Mouse (Mus musculus) kidney, embryonic 15.5 days (tissue): ENCODE data around the gene Helz2. TPM values are rescaled to one million over a fixed set of nuclear protein-coding genes. Genes with fewer than 3 reads are reported as not detected.

ENCODE experiments used
- ATAC-seq: fragments of 200-750 bp; cut with Nextera tagmentation; replicated peaks from 2 replicates; pipeline ENCODE4 v1.8.0; 2017; ENCODE audit warnings: moderate TSS enrichment; ENCODE audit not compliant: low FRiP score
- H3K27ac ChIP-seq: fragments of 300-500 bp; sonication (generic); 2 replicates; pipeline ENCODE4 v1.5.1; 2015; ENCODE audit warnings: mild to moderate bottlenecking, inconsistent platforms
- H3K27me3 ChIP-seq: fragments of 300-500 bp; sonication (generic); 2 replicates; pipeline ENCODE4 v1.6.1; 2015; ENCODE audit warnings: inconsistent platforms
- H3K36me3 ChIP-seq: fragments of 300-500 bp; sonication (generic); 2 replicates; pipeline ENCODE4 v1.6.1; 2015; ENCODE audit warnings: inconsistent platforms
- H3K4me1 ChIP-seq: fragments of 300-500 bp; sonication (generic); 2 replicates; pipeline ENCODE4 v1.6.1; 2015; ENCODE audit warnings: inconsistent platforms
- H3K4me2 ChIP-seq: fragments of 300-500 bp; sonication (generic); 2 replicates; pipeline ENCODE4 v1.6.1; 2015; ENCODE audit warnings: moderate library complexity, mild to moderate bottlenecking, inconsistent platforms
- H3K4me3 ChIP-seq: fragments of 300-500 bp; sonication (generic); replicated peaks from 2 replicates; pipeline ENCODE4 v1.5.1; 2015; ENCODE audit warnings: mild to moderate bottlenecking, inconsistent platforms
- H3K9ac ChIP-seq: fragments of 300-500 bp; sonication (generic); 2 replicates; pipeline ENCODE4 v1.6.1; 2015; ENCODE audit warnings: mild to moderate bottlenecking, inconsistent platforms
- H3K9me3 ChIP-seq: fragments of 300-500 bp; sonication (generic); replicated peaks from 2 replicates; pipeline ENCODE4 v1.6.1; 2016; ENCODE audit warnings: inconsistent platforms
- WGBS: fragments of 180-500 bp; shearing (Covaris S2); methylation state at CpG from one replicate; pipeline ENCODE4 v1.1.7; 2015; ENCODE audit warnings: mixed read lengths; 5-methylcytosine and 5-hydroxymethylcytosine counted together
- polyA plus RNA-seq: library from polyadenylated mRNA; unstranded; fragments of >200 nt; fragmentation: Nextera tagmentation; extraction: Ambion mirVana; gene quantifications from 2 replicates; pipeline ENCODE4 v1.2.1, GENCODE M21; 2015

Helz2 gene
- polyA plus RNA-seq, 1 experiment from 2014 or later: 1.3 TPM

DNA sequence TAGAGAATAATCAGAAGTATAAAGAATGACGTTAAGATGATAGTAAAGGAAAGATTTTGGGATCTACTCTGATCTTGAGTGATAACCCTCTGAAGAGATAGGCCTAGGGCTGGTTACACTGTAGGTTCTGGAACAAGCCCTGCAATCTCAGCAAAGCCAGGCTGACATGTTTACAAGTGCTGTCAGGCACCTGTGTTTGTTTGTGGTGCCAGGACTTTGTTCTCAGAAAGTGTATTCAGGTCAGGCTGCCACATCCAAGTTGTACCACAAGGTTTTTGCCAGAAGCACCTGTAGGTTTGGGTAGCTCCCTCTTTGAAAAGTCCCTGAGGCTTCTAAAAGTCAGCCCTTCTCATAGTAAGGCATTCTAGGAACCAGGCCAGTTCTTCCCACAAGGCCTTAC lies 52.5 kb downstream of the Helz2 start:
- no peaks in the 10 kb centered on the region for H3K27me3 ChIP-seq
- no peak overlapping the region for H3K4me3 ChIP-seq
- WGBS: 88% methylated on average over 1 of the region's 1 CpGs
- H3K4me2 ChIP-seq: no peak overlapping the region
- ATAC-seq: no peak
- H3K9ac ChIP-seq: no peak overlapping the region
- peak overlapping the region; percentile 82; the same call in 1 of the 2 replicates for H3K27ac ChIP-seq
- H3K36me3 ChIP-seq: peaks cover 16% of the 10 kb centered on the region
- peaks cover 12% of the 10 kb centered on the region for H3K4me1 ChIP-seq
- no peaks in the 10 kb centered on the region for H3K9me3 ChIP-seq

DNA sequence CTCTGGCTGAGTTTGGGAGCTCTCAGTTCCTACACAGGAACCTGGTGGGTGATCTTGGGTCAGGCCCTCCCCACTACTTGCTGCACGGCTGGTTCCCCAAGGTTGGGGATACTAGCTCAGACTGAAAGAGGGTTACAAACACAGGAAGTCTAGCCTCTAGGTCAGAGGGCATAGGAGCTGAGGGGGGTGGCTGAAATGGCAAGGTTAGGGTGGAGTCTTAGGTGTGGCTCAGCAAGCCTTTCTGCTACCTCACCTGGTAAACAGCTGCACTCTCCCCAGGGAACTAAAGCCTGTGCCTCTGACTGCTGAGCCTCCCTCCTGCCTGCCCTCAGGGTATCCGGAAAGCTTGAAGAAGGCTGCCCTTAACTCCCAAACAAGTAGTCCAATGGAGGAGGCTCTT lies 53.1 kb downstream of the Helz2 start:
- Histone ChIP-seq H3K9ac (no peak overlapping the region), H3K4me3 (peak overlapping the region; percentile 81)

DNA sequence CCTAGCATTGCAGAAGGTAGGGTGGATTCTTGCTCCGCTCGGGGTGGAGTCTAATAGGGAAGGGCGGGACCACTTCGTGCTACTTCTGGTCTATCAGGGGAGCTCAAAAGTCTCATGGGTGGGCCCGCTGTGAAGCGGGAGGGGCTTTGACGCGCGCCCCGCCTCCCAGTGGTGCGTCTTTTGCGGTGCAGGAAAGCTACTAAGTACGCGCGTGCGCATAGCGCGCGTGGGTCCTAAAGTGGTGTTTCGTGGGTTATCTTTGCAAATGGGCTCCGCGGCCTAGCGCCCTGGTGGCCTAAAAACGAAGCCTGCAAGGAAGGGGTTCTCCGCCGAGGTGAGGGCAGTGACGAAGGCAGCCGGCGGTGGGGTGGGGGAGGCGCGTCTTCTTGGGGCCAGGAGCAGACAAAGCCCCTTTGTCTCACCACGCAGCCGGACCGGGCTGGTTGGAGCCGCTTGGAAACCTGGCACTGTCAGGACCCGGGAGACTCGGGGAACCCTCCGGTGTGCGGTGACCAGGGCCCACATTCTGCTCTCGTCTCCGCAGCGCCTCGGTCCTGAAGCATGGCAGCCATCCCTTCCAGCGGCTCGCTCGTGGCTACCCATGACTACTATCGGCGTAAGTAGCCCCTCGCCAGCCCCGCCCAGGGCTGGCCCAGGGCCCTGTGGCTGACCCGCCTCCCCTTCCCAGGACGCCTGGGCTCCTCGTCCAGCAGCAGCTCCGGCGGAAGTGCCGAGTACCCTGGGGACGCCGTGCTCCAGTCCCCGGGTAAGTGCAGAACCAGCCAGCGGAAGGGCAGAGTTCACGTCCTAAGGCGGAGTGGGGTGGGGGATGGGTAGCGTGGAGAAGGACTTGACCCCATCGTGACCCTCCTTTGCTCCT lies 54.5 kb downstream of the Helz2 start, which contains the start of gene Ppdpf:
Ppdpf (plus strand) TSS at position 127 of the 880 bp plus-strand sequence.
- peak; percentile 98 for ATAC-seq
- under 1% methylated on average over 64 of the region's 64 CpGs for WGBS
- Histone ChIP-seq H3K4me2 (peak within 1 kb of the TSS; percentile 88), H3K27ac (peak within 1 kb of the TSS; percentile 96), H3K27me3 (no peaks in the 10 kb centered on the region), H3K9me3 (no peaks in the 10 kb centered on the region), H3K4me1 (peaks cover 12% of the 10 kb centered on the region), H3K36me3 (peaks cover 16% of the 10 kb centered on the region), H3K9ac (peak within 1 kb of the TSS; percentile 87), H3K4me3 (peak within 1 kb of the TSS; percentile 81)

More for the DNA sequence above, 53.1 kb downstream of the Helz2 start:
- H3K4me1 ChIP-seq: peaks cover 12% of the 10 kb centered on the region
- ATAC-seq: no peak
- H3K9me3 ChIP-seq: no peaks in the 10 kb centered on the region
- no peaks in the 10 kb centered on the region for H3K27me3 ChIP-seq
- peak overlapping the region; percentile 82 for H3K27ac ChIP-seq
- 52% methylated on average over 2 of the region's 2 CpGs for WGBS
- peak overlapping the region; percentile 88 for H3K4me2 ChIP-seq
- H3K36me3 ChIP-seq: peaks cover 16% of the 10 kb centered on the region

DNA sequence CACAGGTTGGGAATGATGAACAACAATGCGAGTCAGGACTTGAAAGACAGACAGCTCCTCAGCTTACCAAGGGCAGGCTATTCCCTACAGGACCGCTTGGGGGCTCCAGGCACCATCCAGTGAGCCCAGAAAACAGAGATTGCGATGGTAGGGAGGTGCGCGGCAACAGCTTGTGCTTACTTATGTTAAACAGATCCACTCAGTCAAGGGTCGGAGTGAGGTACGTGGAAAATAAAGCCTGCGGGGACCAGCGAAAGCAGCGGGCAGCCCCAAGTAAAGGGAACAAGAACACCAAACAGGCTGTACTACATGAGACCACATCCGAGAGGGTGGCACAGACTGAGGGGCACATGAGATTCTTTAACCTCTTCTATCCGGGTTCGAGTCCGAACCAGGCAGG lies 55.2 kb downstream of the Helz2 start:
- H3K9me3 ChIP-seq: no peaks in the 10 kb centered on the region
- peak overlapping the region; percentile 81 for H3K4me3 ChIP-seq
- peak overlapping the region; percentile 87 for H3K9ac ChIP-seq
- peak overlapping the region; percentile 96 for H3K27ac ChIP-seq
- H3K36me3 ChIP-seq: peaks cover 16% of the 10 kb centered on the region
- peaks cover 12% of the 10 kb centered on the region for H3K4me1 ChIP-seq
- peak overlapping the region; percentile 88 for H3K4me2 ChIP-seq
- WGBS: under 1% methylated on average over 14 of the region's 14 CpGs
- ATAC-seq: peak; percentile 84
- H3K27me3 ChIP-seq: no peaks in the 10 kb centered on the region

DNA sequence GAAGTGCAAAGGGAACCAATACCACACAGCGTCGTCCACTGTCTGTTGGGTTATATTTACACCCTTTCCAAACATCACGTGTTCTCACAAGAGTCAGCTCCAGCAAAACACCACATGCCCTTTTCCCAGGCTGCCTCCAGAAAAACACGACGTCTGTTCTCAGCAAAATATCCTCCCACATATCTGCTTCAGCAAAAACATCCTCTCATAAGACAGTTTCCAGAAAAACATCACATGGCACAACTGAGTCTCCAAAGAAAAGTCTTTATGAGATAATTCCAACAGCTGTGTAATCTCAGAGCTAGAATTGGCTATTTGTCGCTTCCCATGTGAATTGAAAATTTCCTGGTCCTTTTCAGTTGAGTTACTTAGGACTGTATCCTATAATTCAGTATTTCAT lies 60.9 kb downstream of the Helz2 start:
- Histone ChIP-seq H3K27ac (no peak overlapping the region), H3K9ac (no peak overlapping the region), H3K4me1 (no peaks in the 10 kb centered on the region), H3K4me3 (no peak overlapping the region), H3K36me3 (no peaks in the 10 kb centered on the region), H3K9me3 (no peaks in the 10 kb centered on the region), H3K4me2 (no peak overlapping the region), H3K27me3 (no peaks in the 10 kb centered on the region)
- WGBS: 61% methylated on average over 6 of the region's 6 CpGs
- ATAC-seq: no peak

DNA sequence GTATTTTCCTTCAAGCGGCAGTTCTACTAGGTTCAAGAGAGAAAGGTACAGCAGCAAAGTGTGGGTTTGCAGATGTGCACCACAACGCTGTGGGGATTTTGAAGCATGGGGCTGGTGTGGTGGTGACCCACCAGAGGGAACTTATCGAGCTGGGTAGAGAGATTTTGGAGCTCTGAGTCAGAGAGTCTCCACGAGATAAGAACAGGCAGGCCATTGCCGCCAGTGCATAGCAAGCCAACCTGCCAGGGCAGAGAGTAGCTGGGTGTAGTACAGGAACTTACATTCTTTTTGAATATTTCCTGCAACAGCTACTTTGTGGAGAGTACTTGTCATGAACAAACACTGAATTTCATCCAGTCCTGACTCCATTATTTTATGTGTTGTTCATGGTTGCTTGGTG lies 63.4 kb downstream of the Helz2 start:
- no peaks in the 10 kb centered on the region for H3K4me1 ChIP-seq
- H3K27ac ChIP-seq: no peak overlapping the region
- WGBS: 83% methylated on average over 5 of the region's 5 CpGs
- H3K4me3 ChIP-seq: no peak overlapping the region
- H3K27me3 ChIP-seq: no peaks in the 10 kb centered on the region
- H3K9me3 ChIP-seq: no peaks in the 10 kb centered on the region
- no peak for ATAC-seq
- H3K36me3 ChIP-seq: no peaks in the 10 kb centered on the region
- H3K4me2 ChIP-seq: no peak overlapping the region
- no peak overlapping the region for H3K9ac ChIP-seq

DNA sequence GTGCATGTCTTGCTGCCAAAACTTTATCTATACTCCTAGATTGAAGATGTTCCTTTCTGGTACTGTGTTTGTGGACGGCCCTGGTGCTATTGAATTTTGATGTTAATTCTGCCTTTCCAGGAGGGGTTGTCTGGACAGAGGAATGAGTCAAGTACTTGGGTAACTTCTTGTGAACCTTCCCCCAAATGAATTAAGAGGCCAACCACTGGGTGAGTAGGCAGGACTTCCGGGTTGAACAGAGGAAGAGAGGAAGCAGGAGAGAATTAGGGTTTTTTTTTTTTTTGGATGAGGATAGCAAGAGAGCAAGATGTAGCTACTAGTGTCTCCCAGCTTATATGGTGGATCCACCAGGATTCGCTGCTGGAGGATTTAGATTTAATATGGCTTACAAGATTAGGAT lies 63.8 kb downstream of the Helz2 start:
- Histone ChIP-seq H3K4me2 (no peak overlapping the region), H3K9ac (no peak overlapping the region), H3K4me1 (no peaks in the 10 kb centered on the region), H3K9me3 (no peaks in the 10 kb centered on the region), H3K4me3 (no peak overlapping the region), H3K27ac (no peak overlapping the region), H3K36me3 (no peaks in the 10 kb centered on the region), H3K27me3 (no peaks in the 10 kb centered on the region)
- 77% methylated on average over 3 of the region's 3 CpGs for WGBS
- ATAC-seq: no peak

Other genes starting within 250 kb of the Helz2 start
- gene Chrna4, start 198.5 kb downstream of the Helz2 start, polyA plus RNA-seq: 4.1 and 5.0 TPM in 2 replicates
- gene Kcnq2, start 106.7 kb downstream of the Helz2 start, polyA plus RNA-seq: 0.33 and 0.68 TPM in 2 replicates
- gene Eef1a2, start 85.0 kb downstream of the Helz2 start, polyA plus RNA-seq: 0.08 and 0.17 TPM in 2 replicates
- gene Ppdpf, start 54.8 kb downstream of the Helz2 start, polyA plus RNA-seq: 315 and 330 TPM in 2 replicates
- gene Ptk6, start 39.2 kb downstream of the Helz2 start, polyA plus RNA-seq: 0.04 TPM in 1 of 2 replicates, not detected in the other
- 0.24 and 0.45 TPM in 2 replicates for gene Srms, start 28.8 kb downstream of the Helz2 start, polyA plus RNA-seq
- 0.14 and 0.26 TPM in 2 replicates for gene Fndc11, start 22.0 kb downstream of the Helz2 start, polyA plus RNA-seq
- gene Gmeb2, start 46.0 kb upstream of the Helz2 start, polyA plus RNA-seq: 15.3 and 15.8 TPM in 2 replicates
- gene Stmn3, start 72.5 kb upstream of the Helz2 start, polyA plus RNA-seq: 5.1 and 17.3 TPM in 2 replicates
- 41.8 and 44.7 TPM in 2 replicates for gene Rtel1, start 77.7 kb upstream of the Helz2 start, polyA plus RNA-seq
- gene Zgpat, start 122.9 kb upstream of the Helz2 start, polyA plus RNA-seq: 41.7 and 43.7 TPM in 2 replicates
- 69.4 and 71.8 TPM in 2 replicates for gene Arfrp1, start 123.4 kb upstream of the Helz2 start, polyA plus RNA-seq
- gene Lime1, start 138.1 kb upstream of the Helz2 start, polyA plus RNA-seq: 22.6 and 26.7 TPM in 2 replicates
- 25.5 and 28.0 TPM in 2 replicates for gene Zbtb46, start 217.4 kb upstream of the Helz2 start, polyA plus RNA-seq